Mouse (Mus musculus): ENCODE results near the gene Gm34653. TPM values are rescaled to one million over a fixed set of nuclear protein-coding genes. Genes with fewer than 3 reads are reported as not detected.
"Not testable (repeated sequence)": the region's sequence is repeated elsewhere in the genome, so short reads cannot be mapped to it uniquely, and the experiment has no call there.

The Gm34653 gene
- total and polyA plus RNA-seq, 3 experiments: not detected

GRCm38 (mm10) chr2:34840143-34840542, 7.3 kb downstream of the Gm34653 start:
- DNase-seq; H3K36me3 ChIP-seq (ENCODE audit: control insufficient read depth, insufficient read depth, low read length); H3K27ac ChIP-seq; intact Hi-C loops (cut with DNase I); H3K27me3 ChIP-seq (ENCODE audit: control insufficient read depth, insufficient read depth, low read length); H3K9ac ChIP-seq (ENCODE audit: low read depth, low read length); H3K4me1 ChIP-seq (ENCODE audit: control insufficient read depth, insufficient read depth, low read length); H3K4me3 ChIP-seq; H3K79me2 ChIP-seq (replicated peaks; ENCODE audit: control insufficient read depth, insufficient read depth, low read length): not testable (repeated sequence)
- TF ChIP-seq CTCF (IDR thresholded peaks at IDR 0.05): peak; percentile 52
- WGBS: 78% methylated on average over 5 of the region's 5 CpGs

- Histone ChIP-seq H3K4me1 (ENCODE audit: control insufficient read depth, insufficient read depth, low read length) (peaks cover 1% of the 10 kb centered on the region), H3K9ac (ENCODE audit: low read depth, low read length) (no peak overlapping the region), H3K27ac (no peak overlapping the region), H3K27me3 (ENCODE audit: control insufficient read depth, insufficient read depth, low read length) (no peaks in the 10 kb centered on the region), H3K79me2 (replicated peaks; ENCODE audit: control insufficient read depth, insufficient read depth, low read length) (no peaks in the 10 kb centered on the region), H3K4me3 (no peak overlapping the region), H3K36me3 (ENCODE audit: control insufficient read depth, insufficient read depth, low read length) (no peaks in the 10 kb centered on the region)
- 87% methylated on average over 8 of the region's 8 CpGs for WGBS
- intact Hi-C loops (cut with DNase I): no loop called here
- no peak for TF ChIP-seq POLR2A (IDR thresholded peaks at IDR 0.05; ENCODE audit: insufficient read depth, low read depth, low read length)
- TF ChIP-seq EP300 (IDR thresholded peaks at IDR 0.05; ENCODE audit: insufficient read depth, low read depth, low read length): no peak
- DNase-seq: no peak
These were observed 8.9 kb downstream of the Gm34653 start for GRCm38 (mm10) chr2:34841706-34842105.

- intact Hi-C loops (cut with DNase I): no loop called here
- H3K27ac ChIP-seq: peak overlapping the region; percentile 73
- whole genome bisulfite sequencing: 32% methylated on average over 11 of the region's 11 CpGs
These were observed 10.6 kb downstream of the Gm34653 start for GRCm38 (mm10) chr2:34843211-34843939.

GRCm38 (mm10) chr2:34847702-34848101, 14.9 kb downstream of the Gm34653 start:
- no peaks in the 10 kb centered on the region for H3K27me3 ChIP-seq (ENCODE audit: control insufficient read depth, insufficient read depth, low read length)
- H3K36me3 ChIP-seq (ENCODE audit: control insufficient read depth, insufficient read depth, low read length): no peaks in the 10 kb centered on the region
- no peaks in the 10 kb centered on the region for H3K79me2 ChIP-seq (replicated peaks; ENCODE audit: control insufficient read depth, insufficient read depth, low read length)
- TF ChIP-seq CTCF (IDR thresholded peaks at IDR 0.05) (no peak), POLR2A (IDR thresholded peaks at IDR 0.05; ENCODE audit: insufficient read depth, low read depth, low read length) (no peak), EP300 (IDR thresholded peaks at IDR 0.05; ENCODE audit: insufficient read depth, low read depth, low read length) (no peak)
- no peak for DNase-seq
- intact Hi-C loops (cut with DNase I): no loop called here
- H3K4me1 ChIP-seq (ENCODE audit: control insufficient read depth, insufficient read depth, low read length): no peaks in the 10 kb centered on the region
- H3K27ac ChIP-seq: no peak overlapping the region
- H3K9ac ChIP-seq (ENCODE audit: low read depth, low read length): no peak overlapping the region
- WGBS: 81% methylated on average over 1 of the region's 1 CpGs
- no peak overlapping the region for H3K4me3 ChIP-seq

More at GRCm38 (mm10) chr2:34843211-34843939, 10.6 kb downstream of the Gm34653 start:
- H3K9ac ChIP-seq (ENCODE audit: low read depth, low read length): no peak overlapping the region
- no peaks in the 10 kb centered on the region for H3K36me3 ChIP-seq (ENCODE audit: control insufficient read depth, insufficient read depth, low read length)
- no peak overlapping the region for H3K4me3 ChIP-seq
- no peaks in the 10 kb centered on the region for H3K79me2 ChIP-seq (replicated peaks; ENCODE audit: control insufficient read depth, insufficient read depth, low read length)
- H3K27me3 ChIP-seq (ENCODE audit: control insufficient read depth, insufficient read depth, low read length): no peaks in the 10 kb centered on the region
- peaks cover 1% of the 10 kb centered on the region for H3K4me1 ChIP-seq (ENCODE audit: control insufficient read depth, insufficient read depth, low read length)
- TF ChIP-seq EP300 (IDR thresholded peaks at IDR 0.05; ENCODE audit: insufficient read depth, low read depth, low read length) (peak; percentile 88), CTCF (IDR thresholded peaks at IDR 0.05) (no peak), POLR2A (IDR thresholded peaks at IDR 0.05; ENCODE audit: insufficient read depth, low read depth, low read length) (peak; percentile 43; the same call in 1 of the 2 replicates)
- peak; percentile 83 to 85 for DNase-seq

- Histone ChIP-seq H3K79me2 (replicated peaks; ENCODE audit: control insufficient read depth, insufficient read depth, low read length) (no peaks in the 10 kb centered on the region), H3K9ac (ENCODE audit: low read depth, low read length) (no peak overlapping the region), H3K27me3 (ENCODE audit: control insufficient read depth, insufficient read depth, low read length) (no peaks in the 10 kb centered on the region), H3K36me3 (ENCODE audit: control insufficient read depth, insufficient read depth, low read length) (peaks cover 1% of the 10 kb centered on the region), H3K4me1 (ENCODE audit: control insufficient read depth, insufficient read depth, low read length) (no peaks in the 10 kb centered on the region), H3K4me3 (no peak overlapping the region), H3K27ac (no peak overlapping the region)
- intact Hi-C loops (cut with DNase I): no loop called here
- TF ChIP-seq EP300 (IDR thresholded peaks at IDR 0.05; ENCODE audit: insufficient read depth, low read depth, low read length): no peak
- peak; percentile 38 for TF ChIP-seq CTCF (IDR thresholded peaks at IDR 0.05)
- 91% methylated on average over 4 of the region's 4 CpGs for WGBS
- DNase-seq: no peak
These were observed 22.5 kb downstream of the Gm34653 start for GRCm38 (mm10) chr2:34855265-34855664.

GRCm38 (mm10) chr2:34857728-34858127, 24.9 kb downstream of the Gm34653 start:
- Histone ChIP-seq H3K27ac (no peak overlapping the region), H3K79me2 (replicated peaks; ENCODE audit: control insufficient read depth, insufficient read depth, low read length) (no peaks in the 10 kb centered on the region), H3K36me3 (ENCODE audit: control insufficient read depth, insufficient read depth, low read length) (peaks cover 1% of the 10 kb centered on the region), H3K4me3 (no peak overlapping the region), H3K27me3 (ENCODE audit: control insufficient read depth, insufficient read depth, low read length) (no peaks in the 10 kb centered on the region), H3K4me1 (ENCODE audit: control insufficient read depth, insufficient read depth, low read length) (no peaks in the 10 kb centered on the region), H3K9ac (ENCODE audit: low read depth, low read length) (no peak overlapping the region)
- WGBS: 77% methylated on average over 8 of the region's 8 CpGs
- intact Hi-C loops (cut with DNase I): no loop called here
- DNase-seq: no peak
- TF ChIP-seq POLR2A (IDR thresholded peaks at IDR 0.05; ENCODE audit: insufficient read depth, low read depth, low read length): no peak
- TF ChIP-seq EP300 (IDR thresholded peaks at IDR 0.05; ENCODE audit: insufficient read depth, low read depth, low read length): no peak
- no peak for TF ChIP-seq CTCF (IDR thresholded peaks at IDR 0.05)

All from heart, adult 2 months (tissue).